Mouse (Mus musculus) bone marrow macrophage, adult 2 months (primary cell): ENCODE data around the gene Poldip2. TPM values are rescaled to one million over a fixed set of nuclear protein-coding genes. Genes with fewer than 3 reads are reported as not detected.
"Not testable (repeated sequence)": the region's sequence is repeated elsewhere in the genome, so short reads cannot be mapped to it uniquely, and the experiment has no call there.

Experiments
- H3K27ac ChIP-seq: 2 replicates; pipeline ENCODE4 v1.5.1; 2012; ENCODE audit warnings: low read depth, low read length; ENCODE audit not compliant: insufficient read depth
- H3K4me1 ChIP-seq: 2 replicates; pipeline ENCODE4 v1.6.1; 2012; ENCODE audit warnings: low read length; ENCODE audit not compliant: control insufficient read depth, insufficient read depth
- H3K4me3 ChIP-seq: 2 replicates; pipeline ENCODE4 v1.5.1; 2012; ENCODE audit warnings: mild to moderate bottlenecking, low read length, moderate library complexity; ENCODE audit not compliant: insufficient read depth
- CTCF ChIP-seq: IDR thresholded peaks from 2 replicates; pipeline ENCODE4 v1.5.1; 2012; ENCODE audit warnings: low read depth, mild to moderate bottlenecking, low read length, moderate library complexity
- POLR2A ChIP-seq: IDR thresholded peaks from 2 replicates; pipeline ENCODE4 v1.6.1; 2012; ENCODE audit warnings: mild to moderate bottlenecking, low read depth, low read length, borderline replicate concordance
- polyA plus RNA-seq: library from polyadenylated mRNA; stranded (reverse); fragments of >200 nt; gene quantifications from 2 replicates; pipeline ENCODE4 v1.2.4, GENCODE M21; 2012; ENCODE audit not compliant: missing spikeins, insufficient read depth, insufficient read length

The Poldip2 gene
- polyA plus RNA-seq, 1 experiment = 26.1 TPM

- Histone ChIP-seq H3K4me1 (peaks cover 6% of the 10 kb centered on the region; the same call in 1 of the 2 replicates), H3K4me3 (no peak overlapping the region), H3K27ac (no peak overlapping the region)
- TF ChIP-seq CTCF (no peak), POLR2A (no peak)
Measured at GRCm38 (mm10) chr11:78521880-78522279, 9.9 kb downstream of the Poldip2 start.

- TF ChIP-seq CTCF = no peak
- no peak for TF ChIP-seq POLR2A
- Histone ChIP-seq H3K4me1 (peaks cover 6% of the 10 kb centered on the region; the same call in 1 of the 2 replicates), H3K27ac (no peak overlapping the region), H3K4me3 (no peak overlapping the region)
Measured at GRCm38 (mm10) chr11:78522481-78522997, 10.5 kb downstream of the Poldip2 start.

DNA sequence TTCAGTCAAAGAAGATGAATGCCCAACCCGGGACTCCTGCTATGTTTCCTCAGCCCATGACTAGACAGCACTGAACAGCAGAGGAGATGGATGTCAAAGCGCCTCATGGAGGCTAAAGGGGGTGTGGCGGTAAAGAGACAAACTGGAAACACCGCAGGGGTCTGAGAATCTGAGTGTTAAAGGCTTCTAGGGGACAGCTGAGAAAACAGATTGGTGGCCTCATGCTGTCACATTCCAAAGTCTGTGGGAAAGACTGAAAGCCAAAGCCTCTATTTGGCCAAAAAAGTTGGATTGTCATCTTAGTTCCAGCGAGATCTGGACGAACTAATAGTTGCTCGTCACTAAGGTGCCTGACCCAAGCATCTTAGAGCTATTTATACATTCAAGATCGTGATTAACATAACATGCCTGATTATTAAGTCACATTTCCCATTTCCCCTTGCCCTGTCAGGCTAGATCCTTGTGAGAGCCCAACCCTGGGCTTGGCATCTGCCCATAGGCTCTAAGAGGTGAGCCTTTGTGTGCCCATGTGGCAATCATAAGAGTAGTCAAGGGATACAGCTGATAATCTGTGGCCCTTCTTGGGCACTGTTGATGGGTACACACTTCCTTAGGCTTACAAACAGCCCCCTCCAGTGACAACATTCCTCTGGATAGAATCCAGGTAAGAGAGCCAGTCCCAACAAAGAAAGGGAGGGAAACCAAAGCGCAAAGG is 11.4 kb downstream of the Poldip2 start:
- Histone ChIP-seq H3K27ac (no peak overlapping the region), H3K4me3 (no peak overlapping the region), H3K4me1 (peaks cover 6% of the 10 kb centered on the region; the same call in 1 of the 2 replicates)
- TF ChIP-seq CTCF = no peak

- Histone ChIP-seq H3K4me3 (no peak overlapping the region), H3K27ac (no peak overlapping the region), H3K4me1 (peaks cover 6% of the 10 kb centered on the region; the same call in 1 of the 2 replicates)
- TF ChIP-seq CTCF (no peak), POLR2A (no peak)
Measured at GRCm38 (mm10) chr11:78524838-78525237, 12.8 kb downstream of the Poldip2 start.

DNA sequence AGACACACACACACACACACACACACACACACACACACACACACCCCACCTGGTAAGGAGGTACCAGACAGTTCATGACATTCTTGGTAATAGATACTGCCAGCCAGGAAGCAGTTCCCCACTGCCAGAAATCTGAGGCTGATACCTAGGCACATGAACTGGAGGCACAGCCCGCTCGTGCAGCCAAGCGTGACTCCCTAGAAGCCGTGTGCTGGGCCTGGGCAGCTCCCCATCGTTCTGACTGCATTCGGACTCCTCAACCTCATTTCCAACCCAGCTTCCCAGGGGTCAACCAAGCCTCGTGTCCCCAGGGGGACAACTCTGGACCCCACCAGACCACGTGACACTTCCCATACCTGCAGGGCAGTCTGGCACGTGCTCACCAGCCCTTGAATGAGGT is 16.7 kb downstream of the Poldip2 start:
- Histone ChIP-seq H3K27ac (no peak overlapping the region), H3K4me1 (peaks cover 10% of the 10 kb centered on the region), H3K4me3 (no peak overlapping the region)
- TF ChIP-seq POLR2A (no peak), CTCF (no peak)

GRCm38 (mm10) chr11:78530001-78530400 is 18.0 kb downstream of the Poldip2 start:
- TF ChIP-seq CTCF = no peak
- TF ChIP-seq POLR2A = no peak
- Histone ChIP-seq H3K4me3 (no peak overlapping the region), H3K27ac (no peak overlapping the region), H3K4me1 (peaks cover 10% of the 10 kb centered on the region)

DNA sequence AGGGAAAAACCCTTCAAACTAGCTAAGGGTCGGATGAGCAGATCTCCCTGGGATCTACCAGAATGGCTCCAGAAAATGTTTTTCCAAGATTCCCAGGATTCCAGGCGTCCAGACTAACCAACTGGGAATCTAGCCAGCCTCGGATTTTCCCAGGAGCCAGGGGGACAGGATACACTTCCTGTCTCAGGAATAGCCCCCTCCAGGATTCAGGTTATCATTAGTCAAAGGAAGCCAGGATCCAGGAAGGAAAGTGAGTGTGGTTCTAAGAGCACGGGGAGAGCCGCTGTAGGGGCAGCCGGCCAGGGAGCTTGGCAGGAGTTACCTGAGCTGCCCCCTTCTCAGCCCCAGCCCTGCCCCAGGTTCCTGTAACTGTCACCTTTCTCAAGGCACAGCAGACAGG is 19.1 kb downstream of the Poldip2 start:
- TF ChIP-seq POLR2A = no peak
- TF ChIP-seq CTCF = no peak
- H3K4me3 ChIP-seq = no peak overlapping the region
- no peak overlapping the region for H3K27ac ChIP-seq
- H3K4me1 ChIP-seq = peaks cover 7% of the 10 kb centered on the region

DNA sequence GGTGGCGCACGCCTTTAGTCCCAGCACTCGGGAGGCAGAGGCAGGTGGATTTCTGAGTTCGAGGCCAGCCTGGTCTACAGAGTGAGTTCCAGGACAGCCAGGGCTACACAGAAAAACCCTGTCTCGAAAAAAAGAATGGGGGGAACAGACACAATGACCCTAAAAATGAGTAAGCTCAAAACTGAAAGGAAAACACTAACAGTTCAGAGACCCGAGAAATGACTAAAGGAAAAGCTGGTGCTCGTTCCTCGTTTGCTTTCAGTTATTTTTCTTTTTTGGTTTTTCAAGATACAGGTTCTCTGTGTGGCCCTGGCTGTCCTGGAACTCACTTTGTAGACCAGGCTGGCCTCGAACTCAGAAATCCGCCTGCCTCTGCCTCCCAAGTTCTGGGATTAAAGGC is 19.5 kb downstream of the Poldip2 start:
- not testable (repeated sequence) for H3K4me3 ChIP-seq, H3K4me1 ChIP-seq, H3K27ac ChIP-seq

GRCm38 (mm10) chr11:78534516-78534915 is 22.5 kb downstream of the Poldip2 start:
- Histone ChIP-seq H3K27ac (peak overlapping the region; percentile 53), H3K4me3 (peak overlapping the region; percentile 78), H3K4me1 (peaks cover 10% of the 10 kb centered on the region)

GRCm38 (mm10) chr11:78535376-78536079 is 23.5 kb downstream of the Poldip2 start:
- H3K4me1 ChIP-seq = peaks cover 10% of the 10 kb centered on the region

More at GRCm38 (mm10) chr11:78534516-78534915, 22.5 kb downstream of the Poldip2 start:
- no peak for TF ChIP-seq POLR2A
- no peak for TF ChIP-seq CTCF

More at GRCm38 (mm10) chr11:78535376-78536079, 23.5 kb downstream of the Poldip2 start:
- Histone ChIP-seq H3K27ac (peak overlapping the region; percentile 73), H3K4me3 (peak overlapping the region; percentile 78)
- TF ChIP-seq CTCF (no peak), POLR2A (no peak)
